Mouse (Mus musculus) left cerebral cortex, postnatal 14 days (tissue): Measurements from ENCODE around the gene Heg1. TPM values are rescaled to one million over a fixed set of nuclear protein-coding genes. Genes with fewer than 3 reads are reported as not detected.

Experiments used
- DNase-seq, 2 experiments: peaks; one replicate each; pipeline ENCODE4 v3.0.0; 2021 to 2022; ENCODE audit warnings: low spot score in 2 of 2, mixed read lengths in 1 of 2
- intact Hi-C: fragments of 180-260 bp; cut with DNase I; formaldehyde crosslinking; loops from one replicate; pipeline ENCODE4 v1.15.1; 2025
- total RNA-seq, 2 experiments: library from RNA; stranded (reverse); gene quantifications; 2 replicates each; pipeline ENCODE4 v1.2.3; 2021

The Heg1 gene
- total RNA-seq, 2 experiments from 2014 or later, result 37.6 to 37.7 TPM

DNA sequence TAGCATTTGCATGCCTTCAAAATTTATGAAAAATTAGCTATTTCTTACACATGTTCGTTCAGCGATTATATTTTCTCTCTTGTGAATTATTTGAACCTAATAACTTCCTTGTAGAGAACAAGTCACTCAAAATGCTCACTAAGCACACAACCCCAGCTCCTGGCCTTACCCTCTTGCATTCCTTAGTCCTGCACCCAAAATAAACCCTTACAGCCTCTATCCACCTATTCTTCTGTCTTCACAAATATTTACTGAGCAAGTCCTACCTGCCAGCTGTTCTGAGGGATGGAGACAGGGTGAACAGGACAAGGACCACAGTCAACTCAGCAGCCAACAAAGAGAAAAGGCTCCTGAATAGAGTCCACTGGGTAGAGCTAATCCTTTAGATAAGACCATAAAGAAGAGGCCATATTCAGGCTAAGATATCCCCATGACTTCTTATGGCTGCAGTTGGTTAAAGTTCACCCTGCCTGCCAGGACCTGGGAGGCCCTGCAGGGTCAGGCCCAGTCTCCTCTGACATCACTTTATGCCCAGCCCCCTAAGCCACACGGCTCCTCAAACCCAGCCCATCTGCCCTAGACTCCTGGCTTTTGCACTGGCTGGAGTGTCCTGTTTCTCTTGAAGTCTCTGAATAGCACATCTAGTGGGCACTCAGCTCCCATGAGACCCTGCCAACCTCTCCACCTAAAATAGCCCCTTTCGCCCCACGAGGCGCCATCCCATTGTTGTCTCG, 102.7 kb downstream of the Heg1 start:
- intact Hi-C loops, result no loop called here
- DNase-seq, result no peak

DNA sequence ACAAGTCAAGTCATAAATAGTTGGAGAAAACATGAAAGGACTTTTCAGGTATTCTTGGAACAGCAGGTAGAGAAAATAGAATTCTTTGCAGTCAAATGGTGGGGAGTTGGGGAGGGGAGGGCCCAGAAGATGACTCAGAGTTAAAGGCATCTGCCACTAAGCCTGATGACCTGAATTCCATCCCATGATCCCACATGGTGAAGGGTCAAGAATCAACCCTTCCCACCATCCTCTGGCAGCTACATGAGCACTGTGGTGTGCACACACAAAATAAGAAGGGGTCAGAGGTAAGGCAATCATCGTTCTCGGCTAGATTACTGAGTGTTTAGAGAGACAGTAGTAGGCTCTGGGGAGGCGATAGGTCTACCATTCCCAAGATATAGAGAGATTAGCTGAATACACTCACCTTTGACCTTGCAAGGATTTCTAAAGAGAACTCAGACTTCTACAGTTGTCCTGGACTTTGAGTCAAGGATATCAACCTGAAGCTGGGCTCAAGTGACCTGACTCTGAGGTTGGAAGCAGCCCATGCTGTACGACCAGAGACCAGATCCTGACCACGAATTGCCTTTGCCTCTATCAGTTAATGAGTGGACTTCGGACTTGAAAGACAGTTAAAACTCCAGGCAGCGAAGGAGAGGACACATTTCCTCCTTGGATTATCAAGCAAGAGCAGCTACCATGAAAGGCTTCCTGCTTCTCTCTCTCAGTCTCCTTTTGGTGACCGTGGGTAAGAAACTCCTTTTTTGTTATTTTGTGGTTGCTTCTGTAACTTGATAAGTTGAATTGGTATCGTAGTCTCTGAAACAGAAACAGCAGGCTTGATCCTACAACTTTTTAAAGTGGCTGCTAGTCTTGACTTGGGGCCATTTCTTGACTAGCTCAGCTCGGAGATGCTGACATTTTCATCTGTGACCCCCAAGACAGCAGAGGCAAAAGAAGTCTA, 109.9 kb downstream of the Heg1 start, which contains the start of gene Muc13:
Gene Muc13 (plus strand): TSS at position 192 of the 946 bp plus-strand sequence.
- intact Hi-C loops, result no loop called here
- no peak for DNase-seq

DNA sequence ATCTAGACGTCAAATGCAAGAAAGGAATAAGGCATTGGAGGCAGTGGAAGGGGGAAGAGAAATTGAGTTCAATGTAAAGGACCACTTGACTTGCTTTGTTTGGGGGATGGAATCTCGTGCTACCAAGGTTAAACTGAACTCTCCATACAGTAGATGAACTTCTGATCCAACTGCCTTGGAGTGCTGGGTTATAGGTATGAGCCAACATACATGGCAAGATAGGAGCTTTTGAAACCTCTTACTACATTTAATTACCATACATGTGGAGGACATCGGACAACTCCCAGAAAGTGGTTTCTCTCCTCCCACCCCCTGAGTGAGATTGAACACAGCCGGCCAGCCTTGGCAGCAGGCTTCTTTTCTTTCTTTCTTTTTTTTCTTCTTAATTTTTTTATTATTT, 110.9 kb downstream of the Heg1 start:
- intact Hi-C loops, result loop anchor here (5.0 kb wide), 1 partner anchor 233 kb away; no protein-coding TSS in a partner anchor
- DNase-seq, result no peak

DNA sequence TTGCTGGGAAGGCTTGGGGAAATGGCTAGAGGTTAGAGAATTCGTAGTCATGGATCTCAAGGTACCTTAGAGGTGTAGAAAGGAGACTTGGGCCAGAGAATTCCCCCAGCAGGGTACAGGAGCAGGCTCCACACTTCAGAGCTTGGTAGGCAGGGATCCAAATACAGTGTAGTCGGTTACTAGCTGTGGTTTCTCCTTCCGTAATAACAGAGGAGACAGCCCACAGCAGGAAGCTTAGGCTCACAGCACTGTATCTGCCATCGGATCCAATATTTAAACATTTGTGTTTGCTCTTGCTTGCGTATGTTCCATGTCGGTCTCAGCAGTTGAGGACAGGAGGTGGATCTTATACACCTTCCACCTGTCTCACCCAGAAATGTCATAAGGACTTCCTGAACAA, 111.7 kb downstream of the Heg1 start:
- intact Hi-C loops, result loop anchor here (5.0 kb wide), 1 partner anchor 234 kb away; no protein-coding TSS in a partner anchor
- no peak for DNase-seq

DNA sequence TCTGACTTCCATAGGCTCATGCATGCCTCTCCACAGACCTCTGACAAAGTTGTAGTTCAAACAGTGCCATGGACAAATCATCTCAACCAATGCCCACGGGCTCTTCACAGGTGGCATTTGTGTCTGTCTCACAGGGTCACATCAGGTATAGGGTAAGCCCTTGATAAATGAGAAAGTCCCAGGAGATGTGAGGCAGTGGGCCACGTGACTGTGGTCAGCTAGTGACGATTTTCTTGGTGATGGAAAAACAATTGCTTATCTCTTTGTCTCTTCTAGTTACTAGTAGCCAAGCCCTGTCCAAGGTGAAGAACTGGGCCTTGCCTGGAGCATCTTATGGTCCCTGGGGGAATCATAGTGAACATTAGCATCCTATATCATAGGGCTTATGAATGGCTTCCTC, 112.6 kb downstream of the Heg1 start:
- intact Hi-C loops, result loop anchor here (5.0 kb wide), 1 partner anchor 234 kb away; no protein-coding TSS in a partner anchor
- no peak for DNase-seq

DNA sequence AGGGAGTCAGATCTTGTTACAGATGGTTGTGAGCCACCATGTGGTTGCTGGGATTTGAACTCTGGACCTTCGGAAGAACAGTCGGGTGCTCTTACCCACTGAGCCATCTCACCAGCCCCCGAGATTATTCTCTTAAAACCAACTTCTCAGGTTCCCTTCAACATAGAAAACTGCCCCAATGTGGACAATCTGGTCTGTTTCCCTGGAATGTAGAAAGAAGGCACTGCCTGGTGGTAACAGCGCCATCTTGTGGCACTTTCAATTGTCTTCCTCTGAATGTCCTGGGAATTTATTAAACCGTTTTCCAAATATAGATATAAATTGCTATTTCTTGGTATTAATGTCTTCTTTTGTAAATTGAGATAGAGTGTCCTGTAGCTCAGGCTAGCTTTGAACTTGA, 113.7 kb downstream of the Heg1 start:
- intact Hi-C loops, result loop anchor here (5.0 kb wide), 1 partner anchor 236 kb away; no protein-coding TSS in a partner anchor
- DNase-seq, result peak; percentile 45 to 70

DNA sequence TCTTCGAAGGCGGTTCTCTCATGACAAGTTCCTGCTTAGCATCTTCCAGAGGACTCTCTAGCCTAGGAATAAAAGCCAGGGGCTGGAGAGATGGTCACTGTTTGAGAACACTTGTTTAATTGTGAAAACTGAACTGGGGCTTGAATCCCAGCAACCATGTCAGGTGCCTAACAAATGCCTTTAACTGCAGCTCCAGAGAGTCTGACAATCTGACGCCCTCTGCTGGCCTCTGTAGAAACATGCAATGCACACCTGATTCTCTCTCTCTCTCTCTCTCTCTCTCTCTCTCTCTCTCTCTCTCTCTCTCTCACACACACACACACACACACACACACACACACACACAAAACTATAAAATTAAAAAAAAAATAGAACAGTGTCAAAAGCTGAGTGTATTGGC, 125.8 kb downstream of the Heg1 start:
- DNase-seq, result no peak
- intact Hi-C loops, result no loop called here

DNA sequence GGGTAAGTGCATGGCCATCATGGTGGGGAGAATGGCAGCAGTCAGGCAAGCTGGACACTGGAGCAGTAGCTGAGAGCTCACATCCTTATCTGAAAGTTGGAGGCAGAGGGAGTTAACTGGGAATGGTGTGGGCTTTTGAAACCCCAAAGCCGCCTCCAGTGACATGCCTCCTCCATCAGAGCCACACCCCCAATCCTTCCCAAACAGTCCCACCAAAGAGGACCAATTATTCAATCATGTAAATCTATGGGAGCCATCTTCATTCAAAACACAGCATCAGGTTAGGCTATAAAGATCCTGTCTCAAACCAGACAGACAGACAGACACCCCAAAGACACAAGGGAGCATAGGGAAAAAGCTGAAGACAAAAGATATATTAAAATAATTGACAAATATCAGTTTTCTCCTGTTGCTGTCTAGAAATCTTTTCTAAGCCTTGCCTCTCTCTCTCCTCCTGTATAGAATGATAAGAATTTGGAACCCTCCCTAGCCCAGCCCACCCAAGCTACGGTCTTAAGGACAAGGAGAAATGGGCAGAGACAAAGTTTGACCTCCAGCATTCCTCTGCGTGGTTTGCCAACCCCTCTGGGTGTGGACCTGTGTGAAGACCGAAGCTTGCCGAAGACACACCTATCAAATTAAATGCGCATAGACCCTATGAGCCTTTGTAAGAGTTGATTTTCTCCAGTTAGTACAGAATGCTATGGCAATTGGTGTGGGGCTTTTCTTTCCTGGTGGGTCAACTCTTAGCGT, 134.4 kb downstream of the Heg1 start:
- intact Hi-C loops, result no loop called here
- no peak for DNase-seq

DNA sequence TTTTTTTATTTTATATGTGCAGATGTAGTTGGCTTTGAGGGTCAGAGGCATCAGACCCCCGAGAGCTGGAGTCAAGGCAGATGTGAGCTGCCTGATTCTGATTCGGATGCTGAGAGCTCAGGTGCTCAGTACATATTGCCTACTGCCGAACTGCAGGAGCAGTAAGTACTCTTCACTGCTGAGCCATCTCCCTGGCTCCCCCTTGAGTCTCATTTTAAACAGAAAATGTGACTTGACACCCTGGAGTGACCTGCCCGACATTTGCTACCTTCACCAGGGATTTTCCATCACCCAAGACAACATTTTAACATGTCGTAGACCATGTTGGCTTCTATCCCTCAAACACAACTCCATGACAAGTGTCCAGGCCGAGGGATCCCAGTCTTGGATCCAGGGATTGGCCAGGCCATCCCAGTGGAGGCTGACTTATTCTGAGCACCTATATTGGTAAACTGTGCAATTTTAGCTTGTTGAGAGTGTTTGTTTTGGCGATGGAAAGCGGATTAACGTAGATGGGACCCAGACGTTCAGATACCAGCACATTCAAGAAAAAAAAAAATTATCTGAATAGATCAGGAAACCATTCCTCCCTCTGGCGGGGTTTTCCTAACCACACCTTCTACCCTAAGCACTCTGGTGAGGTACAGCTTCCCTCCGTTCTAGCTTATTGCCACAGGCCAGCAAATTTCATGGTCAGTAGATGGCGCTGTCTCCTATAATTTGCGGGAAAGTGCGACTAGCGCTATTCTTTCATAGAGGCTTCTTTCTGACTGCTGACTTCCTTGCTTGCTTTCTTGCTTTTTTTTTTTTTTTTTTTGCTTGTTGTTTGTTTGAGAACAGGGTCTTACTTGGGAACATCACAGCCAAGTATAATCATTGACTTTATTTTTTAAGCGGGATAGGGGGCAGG, 136.4 kb downstream of the Heg1 start:
- peak; percentile 88 to 95 for DNase-seq

More for the DNA sequence above, 136.4 kb downstream of the Heg1 start:
- intact Hi-C loops, result loop anchor here (1.0 to 5.0 kb wide), 3 partner anchors 131 to 292 kb away; no protein-coding TSS in a partner anchor

Other genes with a start within 250 kb of the Heg1 start
- gene Slc12a8, start 167.0 kb upstream of the Heg1 start, total RNA-seq, result 1 to 10 TPM in 1 of 2 experiments, under 1 TPM in 1; 0.82 to 1.0 TPM
- not detected for gene Muc13, start 109.7 kb downstream of the Heg1 start, total RNA-seq
- 10 to 100 TPM; 32.5 to 32.7 TPM for gene Itgb5, start 145.3 kb downstream of the Heg1 start, total RNA-seq